ENCODE assay signal across 10 mouse cellular contexts in genomic region chr6:55512066-55512703, GRCm38 (mm10).
DNase-seq lines count a peak whose midpoint lies in the region; ATAC-seq lines count a peak whose summit lies in the region.
"Had no signal": no experiment of that assay in that cellular context is flagged by ENCODE, and none has a peak within 500 bp of the region (broad histone marks: within the 10 kb centered on the region; RNA-seq: fewer than 3 reads in every experiment).

No protein-coding gene starts in this region.

- no peak for ATAC-seq in heart, embryonic 15.5 days (replicated peaks; ENCODE audit: insufficient number of reproducible peaks, insufficient read depth, low FRiP score, low read depth)
- ATAC-seq in hindbrain, embryonic 16.5 days = peak; percentile 4; the same call in 1 of the 2 replicates
- ATAC-seq in intestine, embryonic 16.5 days = no peak
- ATAC-seq: CD4-positive, CD25-positive, alpha-beta regulatory T cell, adult 4 months had no signal

- H3K27me3 ChIP-seq in heart, embryonic 15.5 days = peaks cover 18% of the 10 kb centered on the region; the same call in 1 of the 2 replicates
- H3K27me3 ChIP-seq in hindbrain, embryonic 16.5 days (replicated peaks; ENCODE audit: control insufficient read depth, insufficient read depth, low read length) = no peaks in the 10 kb centered on the region; the same call in 1 of the 2 replicates
- H3K27me3 ChIP-seq in intestine, embryonic 16.5 days (replicated peaks; ENCODE audit: control insufficient read depth, insufficient read depth, low read length) = no peaks in the 10 kb centered on the region

- no peak overlapping the region; the same call in 1 of the 2 replicates for H3K27ac ChIP-seq in heart, embryonic 15.5 days
- no peak overlapping the region for H3K27ac ChIP-seq in hindbrain, embryonic 16.5 days (ENCODE audit: low read depth, low read length)
- no peak overlapping the region for H3K27ac ChIP-seq in intestine, embryonic 16.5 days (ENCODE audit: low read length)
- H3K27ac ChIP-seq: liver, embryonic 14.5 days had no signal

- 37% methylated on average over 19 of the region's 19 CpGs for WGBS in heart, embryonic 15.5 days
- WGBS in hindbrain, embryonic 16.5 days = 27% methylated on average over 19 of the region's 19 CpGs
- 48% methylated on average over 19 of the region's 19 CpGs for WGBS in intestine, embryonic 16.5 days

- H3K4me3 ChIP-seq in heart, embryonic 15.5 days = no peak overlapping the region
- H3K4me3 ChIP-seq in hindbrain, embryonic 16.5 days (ENCODE audit: low read length) = no peak overlapping the region
- H3K4me3 ChIP-seq in intestine, embryonic 16.5 days (ENCODE audit: low read length) = no peak overlapping the region

- H3K36me3 ChIP-seq in heart, embryonic 15.5 days = no peaks in the 10 kb centered on the region
- no peaks in the 10 kb centered on the region for H3K36me3 ChIP-seq in hindbrain, embryonic 16.5 days (ENCODE audit: control insufficient read depth, insufficient read depth, low read length)
- H3K36me3 ChIP-seq in intestine, embryonic 16.5 days (ENCODE audit: control insufficient read depth, insufficient read depth, low read length) = no peaks in the 10 kb centered on the region

- H3K9ac ChIP-seq in heart, embryonic 15.5 days = no peak overlapping the region
- no peak overlapping the region for H3K9ac ChIP-seq in hindbrain, embryonic 16.5 days (ENCODE audit: low read depth, low read length)
- H3K9ac ChIP-seq in intestine, embryonic 16.5 days (ENCODE audit: low read depth, low read length) = no peak overlapping the region
- H3K9ac ChIP-seq: liver, embryonic 14.5 days had no signal

- no peaks in the 10 kb centered on the region for H3K9me3 ChIP-seq in heart, embryonic 15.5 days (replicated peaks)
- 0 out of 2 replicates have a peak, but pooled peaks cover 3% of the 10 kb centered on the region for H3K9me3 ChIP-seq in hindbrain, embryonic 16.5 days (ENCODE audit: control insufficient read depth, low read length)
- no peaks in the 10 kb centered on the region for H3K9me3 ChIP-seq in intestine, embryonic 16.5 days (ENCODE audit: control insufficient read depth, low read length)

- peaks cover 5% of the 10 kb centered on the region for H3K4me1 ChIP-seq in heart, embryonic 15.5 days (replicated peaks)
- H3K4me1 ChIP-seq in hindbrain, embryonic 16.5 days (ENCODE audit: control insufficient read depth, insufficient read depth, low read depth, low read length) = peaks cover 7% of the 10 kb centered on the region
- no peaks in the 10 kb centered on the region for H3K4me1 ChIP-seq in intestine, embryonic 16.5 days (ENCODE audit: control insufficient read depth, insufficient read depth, low read length)

- DNase-seq in heart, postnatal 36 days = no peak
- DNase-seq in right cerebral cortex, adult 18-20 months = peak; percentile 21
- no peak for DNase-seq in right cerebral cortex, postnatal 25 days
- DNase-seq in kidney, adult 8-10 months = no peak
- DNase-seq in left cerebral cortex, postnatal 14 days (ENCODE audit: low spot score in 2 of 2) = no peak

- H3K4me2 ChIP-seq in heart, embryonic 15.5 days = peak overlapping the region; percentile 24
- H3K4me2 ChIP-seq in hindbrain, embryonic 16.5 days (ENCODE audit: low read length) = no peak overlapping the region; the same call in 1 of the 2 replicates
- H3K4me2 ChIP-seq in intestine, embryonic 16.5 days (ENCODE audit: low read depth, low read length) = no peak overlapping the region

- intact Hi-C loops in heart, postnatal 36 days (cut with DNase I) = no loop called here
- intact Hi-C loops in left cerebral cortex, postnatal 14 days (cut with DNase I) = no loop called here
